Mouse (Mus musculus) CD4-positive helper T cell, adult 2 months (primary cell): ENCODE data around the gene Cfap74.

Experiments used
- DNase-seq: peaks from one replicate; pipeline ENCODE4 v3.0.0-alpha.2; 2012; ENCODE audit warnings: low read depth, missing footprints, low spot score

Cfap74 gene

GRCm38 (mm10) chr4:155497963-155498362 lies 89.0 kb downstream of the Cfap74 start:
- no peak for DNase-seq

- DNase-seq, result no peak
Observed at GRCm38 (mm10) chr4:155501126-155501525, 92.1 kb downstream of the Cfap74 start.

GRCm38 (mm10) chr4:155505067-155505466 lies 96.1 kb downstream of the Cfap74 start:
- no peak for DNase-seq

GRCm38 (mm10) chr4:155505671-155506295 lies 96.8 kb downstream of the Cfap74 start:
- no peak for DNase-seq

GRCm38 (mm10) chr4:155508614-155509013 lies 99.6 kb downstream of the Cfap74 start:
- no peak for DNase-seq

- DNase-seq, result no peak
Observed at GRCm38 (mm10) chr4:155510981-155511380, 102.0 kb downstream of the Cfap74 start.

- DNase-seq, result no peak
Observed at GRCm38 (mm10) chr4:155514810-155515209, 105.8 kb downstream of the Cfap74 start.
